Mouse (Mus musculus): Measurements from ENCODE around the gene Napepld. TPM values are rescaled to one million over a fixed set of nuclear protein-coding genes. Genes with fewer than 3 reads are reported as not detected.
"Not testable (repeated sequence)": the region's sequence is repeated elsewhere in the genome, so short reads cannot be mapped to it uniquely, and the experiment has no call there.

The Napepld gene
- total and polyA plus RNA-seq, 2 experiments from 2014 or later, result 1.5 to 3.9 TPM

- no peak for TF ChIP-seq CTCF (IDR thresholded peaks at IDR 0.05; ENCODE audit: low read depth)
- peak overlapping the region; percentile 64 for H3K9ac ChIP-seq (replicated peaks; ENCODE audit: low read length)
- 9% methylated on average over 10 of the region's 10 CpGs for WGBS
Observed at GRCm38 (mm10) chr5:21700272-21700821, 849 bp downstream of the Napepld start.

GRCm38 (mm10) chr5:21699555-21699954 is 1.6 kb downstream of the Napepld start:
- DNase-seq (ENCODE audit: low spot score); ATAC-seq; H3K4me1 ChIP-seq (ENCODE audit: insufficient read depth, low read length); H3K27me3 ChIP-seq (ENCODE audit: insufficient read depth, low read length); H3K9me3 ChIP-seq (ENCODE audit: low read length); H3K9ac ChIP-seq (replicated peaks; ENCODE audit: low read length); H3K27ac ChIP-seq; H3K4me3 ChIP-seq (ENCODE audit: low read length); H3K36me3 ChIP-seq (ENCODE audit: insufficient read depth, low read length); H3K4me2 ChIP-seq (ENCODE audit: low read depth, low read length): not testable (repeated sequence)
- 94% methylated on average over 3 of the region's 3 CpGs for WGBS

More at GRCm38 (mm10) chr5:21700272-21700821, 849 bp downstream of the Napepld start:
- DNase-seq (ENCODE audit: low spot score) (no peak), ATAC-seq (no peak)
- no peaks in the 10 kb centered on the region for H3K36me3 ChIP-seq (ENCODE audit: insufficient read depth, low read length)
- H3K4me2 ChIP-seq (ENCODE audit: low read depth, low read length), result peak overlapping the region; percentile 70
- peak overlapping the region; percentile 51 for H3K4me3 ChIP-seq (ENCODE audit: low read length)
- H3K9me3 ChIP-seq (ENCODE audit: low read length), result no peaks in the 10 kb centered on the region
- H3K4me1 ChIP-seq (ENCODE audit: insufficient read depth, low read length), result no peaks in the 10 kb centered on the region
- no peaks in the 10 kb centered on the region for H3K27me3 ChIP-seq (ENCODE audit: insufficient read depth, low read length)
- peak overlapping the region; percentile 92; the same call in 1 of the 2 replicates for H3K27ac ChIP-seq

GRCm38 (mm10) chr5:21694854-21695490 is 6.2 kb downstream of the Napepld start:
- H3K27me3 ChIP-seq (ENCODE audit: insufficient read depth, low read length), result no peaks in the 10 kb centered on the region
- H3K4me3 ChIP-seq (ENCODE audit: low read length), result no peak overlapping the region
- WGBS, result 89% methylated on average over 3 of the region's 3 CpGs
- no peaks in the 10 kb centered on the region for H3K9me3 ChIP-seq (ENCODE audit: low read length)
- no peak overlapping the region for H3K9ac ChIP-seq (replicated peaks; ENCODE audit: low read length)
- ATAC-seq (no peak), DNase-seq (ENCODE audit: low spot score) (no peak)
- no peaks in the 10 kb centered on the region for H3K36me3 ChIP-seq (ENCODE audit: insufficient read depth, low read length)
- no peak for TF ChIP-seq CTCF (IDR thresholded peaks at IDR 0.05; ENCODE audit: low read depth)
- no peak overlapping the region for H3K27ac ChIP-seq
- no peak overlapping the region for H3K4me2 ChIP-seq (ENCODE audit: low read depth, low read length)
- H3K4me1 ChIP-seq (ENCODE audit: insufficient read depth, low read length), result no peaks in the 10 kb centered on the region

GRCm38 (mm10) chr5:21693372-21693870 is 7.8 kb downstream of the Napepld start:
- H3K9ac ChIP-seq (replicated peaks; ENCODE audit: low read length), result no peak overlapping the region
- H3K36me3 ChIP-seq (ENCODE audit: insufficient read depth, low read length), result no peaks in the 10 kb centered on the region
- DNase-seq (ENCODE audit: low spot score) (no peak), ATAC-seq (no peak)
- no peak for TF ChIP-seq CTCF (IDR thresholded peaks at IDR 0.05; ENCODE audit: low read depth)
- WGBS, result 80% methylated on average over 3 of the region's 3 CpGs
- H3K27ac ChIP-seq, result no peak overlapping the region
- H3K9me3 ChIP-seq (ENCODE audit: low read length), result no peaks in the 10 kb centered on the region
- no peak overlapping the region for H3K4me2 ChIP-seq (ENCODE audit: low read depth, low read length)
- H3K4me1 ChIP-seq (ENCODE audit: insufficient read depth, low read length), result no peaks in the 10 kb centered on the region
- H3K27me3 ChIP-seq (ENCODE audit: insufficient read depth, low read length), result no peaks in the 10 kb centered on the region
- no peak overlapping the region for H3K4me3 ChIP-seq (ENCODE audit: low read length)

GRCm38 (mm10) chr5:21692230-21692629 is 9.0 kb downstream of the Napepld start:
- DNase-seq (ENCODE audit: low spot score) (no peak), ATAC-seq (no peak)
- no peaks in the 10 kb centered on the region for H3K27me3 ChIP-seq (ENCODE audit: insufficient read depth, low read length)
- no peak overlapping the region for H3K9ac ChIP-seq (replicated peaks; ENCODE audit: low read length)
- WGBS, result 96% methylated on average over 5 of the region's 5 CpGs
- no peak overlapping the region for H3K4me2 ChIP-seq (ENCODE audit: low read depth, low read length)
- no peaks in the 10 kb centered on the region for H3K4me1 ChIP-seq (ENCODE audit: insufficient read depth, low read length)
- H3K36me3 ChIP-seq (ENCODE audit: insufficient read depth, low read length), result no peaks in the 10 kb centered on the region
- no peak overlapping the region for H3K27ac ChIP-seq
- no peaks in the 10 kb centered on the region for H3K9me3 ChIP-seq (ENCODE audit: low read length)
- no peak for TF ChIP-seq CTCF (IDR thresholded peaks at IDR 0.05; ENCODE audit: low read depth)
- H3K4me3 ChIP-seq (ENCODE audit: low read length), result no peak overlapping the region

GRCm38 (mm10) chr5:21687042-21687441 is 14.2 kb downstream of the Napepld start:
- Histone ChIP-seq H3K4me3 (ENCODE audit: low read length) (no peak overlapping the region), H3K36me3 (ENCODE audit: insufficient read depth, low read length) (no peaks in the 10 kb centered on the region), H3K27me3 (ENCODE audit: insufficient read depth, low read length) (no peaks in the 10 kb centered on the region), H3K27ac (no peak overlapping the region), H3K4me1 (ENCODE audit: insufficient read depth, low read length) (no peaks in the 10 kb centered on the region), H3K9ac (replicated peaks; ENCODE audit: low read length) (no peak overlapping the region), H3K9me3 (ENCODE audit: low read length) (no peaks in the 10 kb centered on the region), H3K4me2 (ENCODE audit: low read depth, low read length) (no peak overlapping the region)
- no peak for ATAC-seq
- no peak for TF ChIP-seq CTCF (IDR thresholded peaks at IDR 0.05; ENCODE audit: low read depth)
- WGBS, result 50% methylated on average over 4 of the region's 4 CpGs
- peak; percentile 4 for DNase-seq (ENCODE audit: low spot score)

- no peak overlapping the region for H3K9ac ChIP-seq (replicated peaks; ENCODE audit: low read length)
- no peak overlapping the region for H3K4me2 ChIP-seq (ENCODE audit: low read depth, low read length)
- H3K27ac ChIP-seq, result no peak overlapping the region
- TF ChIP-seq CTCF (IDR thresholded peaks at IDR 0.05; ENCODE audit: low read depth), result no peak
- no peaks in the 10 kb centered on the region for H3K36me3 ChIP-seq (ENCODE audit: insufficient read depth, low read length)
- no peaks in the 10 kb centered on the region for H3K27me3 ChIP-seq (ENCODE audit: insufficient read depth, low read length)
- WGBS, result 78% methylated on average over 10 of the region's 10 CpGs
- ATAC-seq (no peak), DNase-seq (ENCODE audit: low spot score) (no peak)
- no peaks in the 10 kb centered on the region for H3K4me1 ChIP-seq (ENCODE audit: insufficient read depth, low read length)
- H3K4me3 ChIP-seq (ENCODE audit: low read length), result no peak overlapping the region
- no peaks in the 10 kb centered on the region for H3K9me3 ChIP-seq (ENCODE audit: low read length)
Observed at GRCm38 (mm10) chr5:21685001-21685400, 16.2 kb downstream of the Napepld start.
